Mouse (Mus musculus) heart, adult 9 months (tissue): Measurements from ENCODE around the gene Mfsd14a.
"Not testable (repeated sequence)": the region's sequence is repeated elsewhere in the genome, so short reads cannot be mapped to it uniquely, and the experiment has no call there.

Source experiments
- DNase-seq, 2 experiments: peaks; one replicate each; pipeline ENCODE4 v3.0.0; 2022; ENCODE audit warnings: low spot score in 2 of 2

Gene Mfsd14a

GRCm38 (mm10) chr3:116662463-116662863, at the start of gene Mfsd14a:
Mfsd14a (minus strand) TSS chr3:116662677.
- DNase-seq: peak; percentile 98 to 99

- DNase-seq: peak; percentile 78 to 79
Observed at GRCm38 (mm10) chr3:116711624-116712435, 49.4 kb upstream of the Mfsd14a start.

GRCm38 (mm10) chr3:116710941-116711340, 48.5 kb upstream of the Mfsd14a start:
- DNase-seq: no peak

GRCm38 (mm10) chr3:116705637-116706204, 43.2 kb upstream of the Mfsd14a start:
- no peak for DNase-seq

- no peak for DNase-seq
Observed at GRCm38 (mm10) chr3:116703835-116704234, 41.4 kb upstream of the Mfsd14a start.

GRCm38 (mm10) chr3:116702647-116703272, 40.3 kb upstream of the Mfsd14a start:
- no peak for DNase-seq

- DNase-seq: no peak
Observed at GRCm38 (mm10) chr3:116701601-116702000, 39.1 kb upstream of the Mfsd14a start.

GRCm38 (mm10) chr3:116698786-116699185, 36.3 kb upstream of the Mfsd14a start:
- DNase-seq: no peak

GRCm38 (mm10) chr3:116695666-116695985, 33.1 kb upstream of the Mfsd14a start:
- DNase-seq: no peak

- no peak for DNase-seq
Observed at GRCm38 (mm10) chr3:116694955-116695665, 32.6 kb upstream of the Mfsd14a start.

GRCm38 (mm10) chr3:116694312-116694711, 31.8 kb upstream of the Mfsd14a start:
- DNase-seq: no peak

GRCm38 (mm10) chr3:116681160-116681559, 18.7 kb upstream of the Mfsd14a start, which contains the start of gene Gm43191:
Gm43191 (minus strand) TSS chr3:116681260.
- no peak for DNase-seq

GRCm38 (mm10) chr3:116664281-116664680, 1.8 kb upstream of the Mfsd14a start:
- not testable (repeated sequence) for DNase-seq

- no peak for DNase-seq
Observed at GRCm38 (mm10) chr3:116661870-116662414, 535 bp downstream of the Mfsd14a start.

GRCm38 (mm10) chr3:116661288-116661869, 1.1 kb downstream of the Mfsd14a start:
- no peak for DNase-seq

- DNase-seq: no peak
Observed at GRCm38 (mm10) chr3:116659856-116660430, 2.5 kb downstream of the Mfsd14a start.

- no peak for DNase-seq
Observed at GRCm38 (mm10) chr3:116658928-116659565, 3.4 kb downstream of the Mfsd14a start.

- no peak for DNase-seq
Observed at GRCm38 (mm10) chr3:116656184-116656965, 6.1 kb downstream of the Mfsd14a start.

- DNase-seq: not testable (repeated sequence)
Observed at GRCm38 (mm10) chr3:116654051-116654450, 8.4 kb downstream of the Mfsd14a start.
